Mouse (Mus musculus) limb, embryonic 13.5 days (tissue): ENCODE results near the gene Pask. TPM values are rescaled to one million over a fixed set of nuclear protein-coding genes. Genes with fewer than 3 reads are reported as not detected.

ENCODE experiments used
- ATAC-seq: fragments of 200-750 bp; cut with Nextera tagmentation; 2 replicates; pipeline ENCODE4 v1.8.0; 2017; ENCODE audit warnings: low read depth, moderate number of reproducible peaks, moderate TSS enrichment; ENCODE audit not compliant: low FRiP score
- H3K27ac ChIP-seq: fragments of 300-500 bp; sonication (generic); 2 replicates; pipeline ENCODE4 v1.5.1; 2015; ENCODE audit warnings: inconsistent platforms, mild to moderate bottlenecking, moderate library complexity
- H3K27me3 ChIP-seq: fragments of 300-500 bp; sonication (generic); 2 replicates; pipeline ENCODE4 v1.6.1; 2015; ENCODE audit warnings: mild to moderate bottlenecking, inconsistent platforms
- H3K36me3 ChIP-seq: fragments of 300-500 bp; sonication (generic); 2 replicates; pipeline ENCODE4 v1.6.1; 2015; ENCODE audit warnings: inconsistent platforms, mild to moderate bottlenecking, moderate library complexity
- H3K4me1 ChIP-seq: fragments of 300-500 bp; sonication (generic); 2 replicates; pipeline ENCODE4 v1.6.1; 2015; ENCODE audit warnings: inconsistent platforms
- H3K4me2 ChIP-seq: fragments of 300-500 bp; sonication (generic); replicated peaks from 2 replicates; pipeline ENCODE4 v1.6.1; 2015; ENCODE audit warnings: inconsistent platforms, mild to moderate bottlenecking, moderate library complexity
- H3K4me3 ChIP-seq: fragments of 300-500 bp; sonication (generic); 2 replicates; pipeline ENCODE4 v1.5.1; 2015; ENCODE audit warnings: moderate library complexity, mild to moderate bottlenecking, inconsistent platforms
- H3K9ac ChIP-seq: fragments of 300-500 bp; sonication (generic); 2 replicates; pipeline ENCODE4 v1.6.1; 2015; ENCODE audit warnings: mild to moderate bottlenecking, inconsistent platforms
- H3K9me3 ChIP-seq: fragments of 300-500 bp; sonication (generic); 2 replicates; pipeline ENCODE4 v1.6.1; 2016; ENCODE audit warnings: inconsistent platforms
- WGBS: fragments of 180-500 bp; shearing (Covaris S2); methylation state at CpG from one replicate; pipeline ENCODE4 v1.1.7; 2015; 5-methylcytosine and 5-hydroxymethylcytosine counted together
- polyA plus RNA-seq: library from polyadenylated mRNA; unstranded; fragments of >200 nt; fragmentation: Nextera tagmentation; extraction: Ambion mirVana; gene quantifications from 2 replicates; pipeline ENCODE4 v1.2.1, GENCODE M21; 2015

Gene Pask
- polyA plus RNA-seq = 18.8 and 20.4 TPM in 2 replicates

DNA sequence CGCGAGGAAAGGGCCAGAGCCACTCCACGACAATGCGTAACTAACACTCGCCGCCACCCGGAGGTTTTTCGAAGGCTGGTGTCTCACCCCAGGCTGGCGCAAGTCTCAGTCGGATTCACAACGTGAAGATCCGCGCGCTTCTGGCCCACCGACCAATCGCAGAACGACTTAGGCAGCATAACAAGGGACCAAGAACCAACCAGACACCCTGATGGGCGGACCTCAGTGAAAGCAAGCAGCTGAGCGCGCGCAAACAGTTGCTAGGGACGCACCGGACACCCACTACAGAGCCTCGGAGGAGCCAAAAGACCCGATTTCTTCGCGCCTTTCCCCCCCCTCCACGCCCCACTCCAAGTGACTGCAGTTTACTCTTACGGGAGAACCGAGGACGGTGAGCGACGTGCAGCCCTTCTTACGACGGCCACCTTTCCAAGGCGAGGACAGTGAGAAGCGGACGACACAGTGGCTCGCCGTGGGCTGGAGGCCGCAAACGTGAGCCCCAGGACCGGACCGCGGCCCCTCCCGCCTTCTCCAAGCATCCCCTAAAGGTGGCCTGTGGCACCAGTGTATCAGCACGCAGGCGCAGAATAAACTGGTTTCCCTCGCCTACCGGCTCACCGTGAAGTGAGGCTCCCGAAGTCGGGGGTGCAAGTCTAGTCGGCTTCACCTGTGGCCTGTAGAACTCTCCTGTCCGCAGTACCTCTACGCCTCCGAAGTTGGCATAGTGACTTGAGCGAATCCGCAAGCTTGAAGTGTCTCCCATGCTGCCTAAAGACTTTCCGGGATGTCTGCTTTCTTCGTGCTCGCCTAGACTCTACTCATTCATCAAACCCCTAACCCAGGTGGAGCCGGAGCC, at the start of gene Pask, which contains the start of gene Ppp1r7:
Pask (minus strand) TSS at position 835 of the 856 bp plus-strand sequence.
Ppp1r7 (plus strand) TSS at position 207 of the 856 bp plus-strand sequence.
- WGBS = under 1% methylated on average over 63 of the region's 63 CpGs

DNA sequence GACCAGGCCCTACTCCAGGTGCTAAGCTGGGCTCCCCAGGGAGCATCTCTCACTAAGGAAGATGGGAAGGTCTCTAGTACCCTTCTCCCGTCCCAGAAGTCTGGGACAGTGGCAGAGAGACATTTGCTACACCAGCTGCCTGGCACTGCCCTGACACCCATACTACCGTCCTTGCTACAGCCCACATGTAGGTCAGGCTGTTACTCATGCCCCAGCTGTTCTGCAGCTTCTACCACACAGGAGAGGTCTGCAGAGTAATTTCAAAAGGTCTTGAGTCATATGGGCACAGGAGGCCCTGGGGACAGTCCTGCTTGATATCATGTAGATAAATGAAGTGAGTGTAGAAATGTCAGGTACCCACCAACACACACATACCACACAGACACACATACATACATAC, 45.6 kb upstream of the Pask start:
- Histone ChIP-seq H3K9me3 (no peaks in the 10 kb centered on the region), H3K9ac (no peak overlapping the region), H3K27ac (no peak overlapping the region), H3K4me2 (no peak overlapping the region), H3K27me3 (no peaks in the 10 kb centered on the region), H3K36me3 (no peaks in the 10 kb centered on the region), H3K4me3 (no peak overlapping the region), H3K4me1 (no peaks in the 10 kb centered on the region)
- no peak for ATAC-seq
- WGBS = 73% methylated on average over 2 of the region's 2 CpGs

More for the DNA sequence above, at the start of gene Pask, which contains the start of gene Ppp1r7:
- peaks cover 22% of the 10 kb centered on the region for H3K4me1 ChIP-seq
- H3K27me3 ChIP-seq = no peaks in the 10 kb centered on the region
- ATAC-seq = peak; percentile 93
- peak within 1 kb of the TSS; percentile 48 for H3K27ac ChIP-seq
- H3K9ac ChIP-seq = peak within 1 kb of the TSS; percentile 90
- H3K36me3 ChIP-seq = peaks cover 17% of the 10 kb centered on the region
- H3K4me2 ChIP-seq = peak within 1 kb of the TSS; percentile 79
- H3K4me3 ChIP-seq = peak within 1 kb of the TSS; percentile 96
- H3K9me3 ChIP-seq = no peaks in the 10 kb centered on the region

DNA sequence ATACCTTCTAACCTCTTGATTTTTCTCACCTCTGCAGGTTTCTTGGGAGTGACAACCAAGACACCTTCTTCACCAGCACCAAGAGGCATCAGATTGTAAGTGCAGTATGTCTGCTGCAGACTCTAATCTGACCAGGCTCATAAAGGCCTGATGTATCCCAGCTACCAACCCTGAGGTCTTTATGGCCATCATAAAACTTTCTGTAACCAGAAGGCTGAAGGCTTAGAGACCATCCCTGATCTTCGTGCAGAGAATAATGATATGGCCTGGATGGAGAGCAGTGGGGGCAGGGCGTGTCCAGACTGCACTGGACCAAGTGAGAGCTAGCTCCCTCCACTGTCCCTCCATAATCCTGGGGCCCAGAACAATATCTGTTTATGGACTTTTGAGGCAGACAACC, 43.9 kb upstream of the Pask start:
- Histone ChIP-seq H3K4me2 (no peak overlapping the region), H3K9me3 (no peaks in the 10 kb centered on the region), H3K9ac (no peak overlapping the region), H3K4me1 (no peaks in the 10 kb centered on the region), H3K27me3 (no peaks in the 10 kb centered on the region), H3K36me3 (no peaks in the 10 kb centered on the region), H3K4me3 (no peak overlapping the region), H3K27ac (no peak overlapping the region)
- WGBS = 39% methylated on average over 2 of the region's 2 CpGs
- ATAC-seq = no peak

DNA sequence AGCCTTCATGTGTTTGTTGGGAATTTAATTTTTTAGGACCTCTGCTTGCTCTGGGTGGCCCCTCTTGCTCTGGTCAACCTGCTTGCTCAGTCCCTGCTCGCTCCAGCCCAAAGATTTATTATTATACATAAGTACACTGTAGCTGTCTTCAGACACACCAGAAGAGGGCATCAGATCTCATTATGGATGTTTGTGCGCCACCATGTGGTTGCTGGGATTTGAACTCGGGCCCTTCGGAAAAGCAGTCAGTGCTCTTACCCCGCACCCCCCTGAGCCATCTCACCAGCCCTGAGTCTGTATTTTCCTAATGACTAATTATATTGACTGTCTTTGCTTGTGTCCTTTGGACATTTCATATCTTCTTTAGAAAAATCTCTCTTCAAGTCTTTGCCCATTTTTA, 35.8 kb upstream of the Pask start:
- Histone ChIP-seq H3K4me1 (no peaks in the 10 kb centered on the region), H3K4me3 (no peak overlapping the region), H3K9me3 (no peaks in the 10 kb centered on the region), H3K27me3 (no peaks in the 10 kb centered on the region), H3K9ac (no peak overlapping the region), H3K27ac (no peak overlapping the region), H3K4me2 (no peak overlapping the region), H3K36me3 (no peaks in the 10 kb centered on the region)
- ATAC-seq = no peak
- WGBS = 80% methylated on average over 5 of the region's 5 CpGs

DNA sequence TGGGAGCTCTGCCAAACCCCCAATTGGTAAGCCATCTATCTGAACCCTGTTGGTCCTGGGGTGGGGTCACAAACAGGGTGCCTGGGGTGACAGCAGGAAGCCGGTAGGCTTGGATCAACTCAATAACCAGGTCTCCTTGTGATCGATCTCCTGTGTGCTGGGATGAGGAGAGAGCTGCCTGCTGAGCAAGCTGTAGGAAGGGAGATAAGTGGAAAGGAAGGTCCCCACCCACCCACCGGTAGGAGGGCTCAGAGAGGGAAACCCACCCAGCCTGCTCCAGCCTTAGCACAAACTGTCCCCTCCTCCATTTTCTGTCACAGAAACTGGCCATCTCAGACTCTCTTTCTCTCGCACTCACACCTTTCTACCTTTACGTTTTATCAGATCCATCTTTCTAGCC, 34.0 kb upstream of the Pask start:
- H3K4me2 ChIP-seq = no peak overlapping the region
- no peaks in the 10 kb centered on the region for H3K9me3 ChIP-seq
- no peak overlapping the region for H3K9ac ChIP-seq
- no peaks in the 10 kb centered on the region for H3K4me1 ChIP-seq
- no peaks in the 10 kb centered on the region for H3K27me3 ChIP-seq
- no peak for ATAC-seq
- WGBS = 76% methylated on average over 5 of the region's 5 CpGs
- no peak overlapping the region for H3K27ac ChIP-seq
- H3K4me3 ChIP-seq = no peak overlapping the region
- H3K36me3 ChIP-seq = no peaks in the 10 kb centered on the region

DNA sequence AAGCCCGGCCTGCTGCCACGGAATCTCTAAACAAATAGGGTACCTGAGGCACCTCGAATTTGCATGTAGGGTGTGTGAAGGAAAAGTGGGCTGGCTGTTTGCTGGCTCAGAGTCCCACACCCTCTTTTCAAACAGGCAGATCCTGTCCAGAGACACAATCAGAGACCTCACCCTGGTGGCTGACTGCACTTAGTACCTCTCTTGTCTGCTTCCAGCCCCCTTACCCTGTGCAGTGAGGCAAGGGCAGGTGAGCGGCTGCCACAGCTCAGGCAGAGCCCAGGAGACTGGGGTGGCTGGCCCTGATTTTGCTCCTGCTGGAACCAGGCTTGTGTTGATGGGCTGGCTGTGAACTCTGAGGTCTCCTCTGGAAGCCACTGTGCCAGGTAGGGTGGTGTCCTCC, 30.4 kb upstream of the Pask start, which contains the start of gene Ano7:
Ano7 (plus strand) TSS at position 266 of the 400 bp plus-strand sequence.
- H3K36me3 ChIP-seq = no peaks in the 10 kb centered on the region
- 0 out of 2 replicates have a peak, but pooled peaks have one; percentile 33 for ATAC-seq
- H3K4me1 ChIP-seq = no peaks in the 10 kb centered on the region
- H3K4me3 ChIP-seq = no peak within 1 kb of the TSS
- H3K9ac ChIP-seq = no peak within 1 kb of the TSS
- H3K27ac ChIP-seq = no peak within 1 kb of the TSS
- no peak within 1 kb of the TSS for H3K4me2 ChIP-seq
- H3K27me3 ChIP-seq = no peaks in the 10 kb centered on the region
- no peaks in the 10 kb centered on the region for H3K9me3 ChIP-seq
- WGBS = 68% methylated on average over 4 of the region's 4 CpGs

DNA sequence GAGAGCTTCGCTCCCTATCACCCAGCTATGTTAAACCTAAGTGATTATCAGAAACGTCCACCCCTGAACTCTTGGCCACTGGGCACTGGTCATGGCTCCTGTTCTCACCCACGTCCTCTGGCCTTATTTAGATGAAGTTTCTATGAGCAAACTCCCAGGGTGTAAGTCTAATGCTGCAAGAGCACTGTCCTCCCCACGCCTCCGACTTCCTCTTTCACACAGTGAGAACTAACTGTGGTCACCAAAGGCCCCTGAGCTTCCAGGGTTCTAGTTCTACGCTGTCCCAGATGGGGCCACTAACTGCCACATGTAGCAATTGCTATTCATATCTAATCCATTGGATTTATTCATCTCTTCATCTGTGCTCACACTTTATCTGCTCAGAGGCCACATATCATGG, 22.4 kb upstream of the Pask start:
- no peaks in the 10 kb centered on the region for H3K4me1 ChIP-seq
- no peak overlapping the region for H3K4me3 ChIP-seq
- H3K27me3 ChIP-seq = no peaks in the 10 kb centered on the region
- WGBS = 92% methylated on average over 6 of the region's 6 CpGs
- no peak overlapping the region for H3K27ac ChIP-seq
- H3K4me2 ChIP-seq = no peak overlapping the region
- ATAC-seq = no peak
- H3K9ac ChIP-seq = no peak overlapping the region
- H3K36me3 ChIP-seq = peaks cover 69% of the 10 kb centered on the region
- no peaks in the 10 kb centered on the region for H3K9me3 ChIP-seq

GRCm38 (mm10) chr1:93362661-93363060, 19.4 kb upstream of the Pask start:
- no peak for ATAC-seq
- no peak overlapping the region for H3K27ac ChIP-seq
- no peaks in the 10 kb centered on the region for H3K27me3 ChIP-seq
- no peaks in the 10 kb centered on the region for H3K9me3 ChIP-seq
- H3K4me2 ChIP-seq = no peak overlapping the region
- H3K4me1 ChIP-seq = no peaks in the 10 kb centered on the region
- peaks cover 90% of the 10 kb centered on the region for H3K36me3 ChIP-seq
- WGBS = 86% methylated on average over 4 of the region's 4 CpGs
- no peak overlapping the region for H3K9ac ChIP-seq
- no peak overlapping the region for H3K4me3 ChIP-seq

- no peak overlapping the region for H3K27ac ChIP-seq
- H3K4me3 ChIP-seq = no peak overlapping the region
Observed at GRCm38 (mm10) chr1:93352724-93353123, 9.4 kb upstream of the Pask start.

GRCm38 (mm10) chr1:93349701-93350100, 6.4 kb upstream of the Pask start:
- 57% methylated on average over 4 of the region's 4 CpGs for WGBS
- no peak overlapping the region for H3K27ac ChIP-seq
- no peak for ATAC-seq
- H3K4me3 ChIP-seq = no peak overlapping the region
- 0 out of 2 replicates have a peak, but pooled peaks cover under 1% of the 10 kb centered on the region for H3K4me1 ChIP-seq
- no peaks in the 10 kb centered on the region for H3K9me3 ChIP-seq
- H3K4me2 ChIP-seq = no peak overlapping the region
- peaks cover 77% of the 10 kb centered on the region for H3K36me3 ChIP-seq
- H3K9ac ChIP-seq = no peak overlapping the region
- H3K27me3 ChIP-seq = no peaks in the 10 kb centered on the region

More at GRCm38 (mm10) chr1:93352724-93353123, 9.4 kb upstream of the Pask start:
- WGBS = 94% methylated on average over 2 of the region's 2 CpGs
- H3K9me3 ChIP-seq = no peaks in the 10 kb centered on the region
- no peak overlapping the region for H3K4me2 ChIP-seq
- H3K9ac ChIP-seq = no peak overlapping the region
- no peak for ATAC-seq
- peaks cover 87% of the 10 kb centered on the region for H3K36me3 ChIP-seq
- H3K4me1 ChIP-seq = no peaks in the 10 kb centered on the region
- no peaks in the 10 kb centered on the region for H3K27me3 ChIP-seq

- Histone ChIP-seq H3K9me3 (no peaks in the 10 kb centered on the region), H3K27me3 (no peaks in the 10 kb centered on the region), H3K9ac (no peak overlapping the region), H3K27ac (no peak overlapping the region), H3K4me3 (no peak overlapping the region), H3K4me2 (no peak overlapping the region), H3K4me1 (peaks cover 11% of the 10 kb centered on the region), H3K36me3 (peaks cover 52% of the 10 kb centered on the region)
- ATAC-seq = no peak
- WGBS = 94% methylated on average over 5 of the region's 5 CpGs
Observed at GRCm38 (mm10) chr1:93347176-93347575, 3.9 kb upstream of the Pask start.

DNA sequence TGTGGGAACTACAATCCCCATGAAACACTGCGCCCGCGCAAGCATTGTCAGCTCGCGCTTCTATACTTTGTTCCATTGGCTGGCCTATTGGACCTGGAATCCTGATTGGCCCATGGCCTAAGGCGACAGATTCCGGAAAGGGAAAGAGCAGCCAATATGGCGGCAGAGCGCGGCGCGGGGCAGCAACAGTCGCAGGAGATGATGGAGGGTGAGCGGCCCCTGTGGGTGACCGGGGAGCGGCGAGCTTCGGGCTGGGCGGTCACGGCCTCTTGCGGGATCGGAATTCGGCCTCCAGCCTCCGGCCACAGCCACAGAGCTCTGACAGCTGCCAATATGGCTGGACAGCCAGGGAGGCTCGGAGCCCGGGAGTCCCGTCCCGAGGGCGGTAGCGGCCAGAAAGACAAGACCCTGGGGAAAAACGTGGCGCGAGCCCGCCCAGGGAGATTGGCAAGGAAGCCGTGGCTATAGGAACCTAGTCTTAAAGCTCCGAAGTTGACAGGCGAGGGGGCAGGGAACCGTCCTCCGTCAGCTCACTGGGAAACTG, 294 bp upstream of the Pask start:
- Histone ChIP-seq H3K9ac (peak overlapping the region; percentile 90), H3K4me3 (peak overlapping the region; percentile 96), H3K4me1 (peaks cover 22% of the 10 kb centered on the region), H3K27me3 (no peaks in the 10 kb centered on the region), H3K4me2 (peak overlapping the region; percentile 79), H3K27ac (peak overlapping the region; percentile 48; the same call in 1 of the 2 replicates), H3K9me3 (no peaks in the 10 kb centered on the region), H3K36me3 (peaks cover 24% of the 10 kb centered on the region)
- under 1% methylated on average over 39 of the region's 39 CpGs for WGBS
- peak; percentile 95 for ATAC-seq
